In the genomic region with DNA sequence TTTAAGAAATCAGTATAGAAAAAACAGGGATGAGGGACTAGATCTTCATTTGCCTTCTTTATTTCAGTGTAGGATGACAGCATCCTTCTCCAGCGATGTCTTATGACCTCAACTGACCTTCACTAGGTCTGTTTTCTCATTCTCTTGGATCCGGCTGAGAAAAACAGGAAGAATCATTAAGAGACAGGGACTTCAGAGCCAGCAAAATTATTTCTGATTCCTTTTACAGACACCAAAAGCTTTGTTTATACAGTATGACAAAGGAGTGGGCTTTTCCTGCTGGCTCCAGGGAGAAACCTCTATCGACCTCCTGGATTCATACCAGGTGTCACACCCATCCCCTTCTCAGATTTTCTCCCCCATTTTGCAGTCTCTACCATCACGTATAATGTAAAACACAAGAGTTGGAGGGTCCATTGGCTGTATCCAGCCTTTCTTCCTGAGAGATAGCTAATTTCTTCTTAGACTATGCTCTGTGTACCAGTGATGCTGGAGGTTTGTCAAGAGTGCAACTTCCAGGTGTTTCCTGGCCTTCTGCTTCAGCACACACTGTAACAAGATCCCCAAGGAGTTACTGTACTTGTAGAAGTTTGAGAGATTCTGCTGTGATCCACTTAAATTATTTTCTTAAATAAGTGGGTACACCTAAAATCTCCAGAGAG, we compare ENCODE assay signal across 27 mouse cellular contexts. TPM values are rescaled to one million over a fixed set of nuclear protein-coding genes. Genes with fewer than 3 reads are reported as not detected.
A peak's percentile ranks its signal among the peaks of the same experiment; 100 is the strongest.
DNase-seq lines count a peak whose midpoint lies in the region; ATAC-seq lines count a peak whose summit lies in the region.
"Had no signal": no experiment of that assay in that cellular context is flagged by ENCODE, and none has a peak within 500 bp of the region (broad histone marks: within the 10 kb centered on the region; RNA-seq: fewer than 3 reads in every experiment).

No protein-coding gene starts in this region.

- peak; percentile 41 to 64 for DNase-seq in heart, adult 18-20 months
- DNase-seq in kidney, postnatal 14 days: peak; percentile 20
- DNase-seq in heart, postnatal 14 days: peak; percentile 13 to 19
- DNase-seq: adrenal gland, postnatal 36 days; B cell, adult 2 months; cerebellum, adult 11-12 months; cerebellum, postnatal 10 days; liver; lung, postnatal 14 days had no signal

- no peak overlapping the region for H3K9ac ChIP-seq in heart, embryonic 12.5 days
- no peak overlapping the region for H3K9ac ChIP-seq in kidney, embryonic 14.5 days (ENCODE audit: low read depth, low read length)
- no peak overlapping the region for H3K9ac ChIP-seq in heart, embryonic 16.5 days (ENCODE audit: low read length)
- no peak overlapping the region for H3K9ac ChIP-seq in hindbrain, embryonic 16.5 days (ENCODE audit: low read depth, low read length)
- H3K9ac ChIP-seq: embryonic facial prominence, embryonic 12.5 days; forebrain, embryonic 12.5 days; liver, embryonic 15.5 days; midbrain, embryonic 13.5 days had no signal

- 66% methylated on average over 4 of the region's 4 CpGs for WGBS in heart, embryonic 12.5 days
- WGBS in kidney, embryonic 14.5 days: 73% methylated on average over 4 of the region's 4 CpGs
- 50% methylated on average over 4 of the region's 4 CpGs for WGBS in heart, embryonic 16.5 days
- WGBS in hindbrain, embryonic 16.5 days: 82% methylated on average over 4 of the region's 4 CpGs

- H3K4me3 ChIP-seq in heart, embryonic 12.5 days: no peak overlapping the region
- H3K4me3 ChIP-seq in kidney, embryonic 14.5 days (ENCODE audit: low read length): no peak overlapping the region
- H3K4me3 ChIP-seq in heart, embryonic 16.5 days (ENCODE audit: low read length): no peak overlapping the region
- H3K4me3 ChIP-seq in hindbrain, embryonic 16.5 days (ENCODE audit: low read length): no peak overlapping the region
- H3K4me3 ChIP-seq: embryonic facial prominence, embryonic 12.5 days; erythroblast, embryonic 14.5 days; forebrain, embryonic 12.5 days; hindbrain, embryonic 10.5 days; layer of hippocampus, adult 2 months; limb, embryonic 10.5 days; liver, embryonic 15.5 days; megakaryocyte, embryonic 14.5 days; midbrain, embryonic 13.5 days had no signal

- H3K9me3 ChIP-seq in heart, embryonic 12.5 days (replicated peaks): no peaks in the 10 kb centered on the region
- H3K9me3 ChIP-seq in kidney, embryonic 14.5 days (ENCODE audit: control insufficient read depth, low read length): no peaks in the 10 kb centered on the region
- no peaks in the 10 kb centered on the region for H3K9me3 ChIP-seq in heart, embryonic 16.5 days (replicated peaks; ENCODE audit: control insufficient read depth, low read length)
- H3K9me3 ChIP-seq in hindbrain, embryonic 16.5 days (ENCODE audit: control insufficient read depth, low read length): no peaks in the 10 kb centered on the region
- H3K9me3 ChIP-seq: embryonic facial prominence, embryonic 12.5 days; forebrain, embryonic 12.5 days; G1E; hindbrain, embryonic 10.5 days; limb, embryonic 10.5 days; liver, embryonic 15.5 days; megakaryocyte, embryonic 14.5 days; midbrain, embryonic 13.5 days had no signal

- H3K27ac ChIP-seq in heart, embryonic 12.5 days (ENCODE audit: poor library complexity, severe bottlenecking): no peak overlapping the region
- no peak overlapping the region for H3K27ac ChIP-seq in kidney, embryonic 14.5 days (ENCODE audit: low read depth, low read length)
- no peak overlapping the region for H3K27ac ChIP-seq in heart, embryonic 16.5 days (ENCODE audit: low read length)
- no peak overlapping the region for H3K27ac ChIP-seq in hindbrain, embryonic 16.5 days (ENCODE audit: low read depth, low read length)
- H3K27ac ChIP-seq: embryonic facial prominence, embryonic 12.5 days; forebrain, embryonic 12.5 days; hindbrain, embryonic 10.5 days; layer of hippocampus, adult 2 months; limb, embryonic 10.5 days; liver, embryonic 15.5 days; midbrain, embryonic 13.5 days had no signal

- ATAC-seq in heart, embryonic 12.5 days (ENCODE audit: insufficient number of reproducible peaks, low FRiP score): no peak
- ATAC-seq in kidney, embryonic 14.5 days (ENCODE audit: low FRiP score, low TSS enrichment): no peak
- ATAC-seq in heart, embryonic 16.5 days (replicated peaks; ENCODE audit: extremely low read depth, insufficient read depth, low FRiP score): peak; percentile 32; the same call in 1 of the 2 replicates
- no peak for ATAC-seq in hindbrain, embryonic 16.5 days
- ATAC-seq: intestine, postnatal 0 days; midbrain, embryonic 13.5 days; Patski had no signal

- intact Hi-C loops in heart, postnatal 14 days (cut with DNase I): loop anchor here (2.0 kb wide), 1 partner anchor 67 kb away; no protein-coding TSS in a partner anchor

- no peaks in the 10 kb centered on the region for H3K4me1 ChIP-seq in heart, embryonic 12.5 days (replicated peaks)
- 0 out of 2 replicates have a peak, but pooled peaks cover 4% of the 10 kb centered on the region for H3K4me1 ChIP-seq in kidney, embryonic 14.5 days (ENCODE audit: control insufficient read depth, insufficient read depth, low read length)
- H3K4me1 ChIP-seq in heart, embryonic 16.5 days (ENCODE audit: control insufficient read depth, insufficient read depth, low read length): no peaks in the 10 kb centered on the region
- H3K4me1 ChIP-seq in hindbrain, embryonic 16.5 days (ENCODE audit: control insufficient read depth, insufficient read depth, low read depth, low read length): no peaks in the 10 kb centered on the region
- H3K4me1 ChIP-seq: hindbrain, embryonic 10.5 days; limb, embryonic 10.5 days; liver, embryonic 15.5 days; megakaryocyte, embryonic 14.5 days; midbrain, embryonic 13.5 days had no signal

- H3K27me3 ChIP-seq in heart, embryonic 12.5 days (replicated peaks): no peaks in the 10 kb centered on the region
- H3K27me3 ChIP-seq in kidney, embryonic 14.5 days (ENCODE audit: control insufficient read depth, insufficient read depth, low read length): peaks cover 3% of the 10 kb centered on the region; the same call in 1 of the 2 replicates
- H3K27me3 ChIP-seq in heart, embryonic 16.5 days (ENCODE audit: control insufficient read depth, insufficient read depth, low read length): no peaks in the 10 kb centered on the region
- no peaks in the 10 kb centered on the region for H3K27me3 ChIP-seq in hindbrain, embryonic 16.5 days (replicated peaks; ENCODE audit: control insufficient read depth, insufficient read depth, low read length)
- H3K27me3 ChIP-seq: embryonic facial prominence, embryonic 12.5 days; forebrain, embryonic 12.5 days; liver, embryonic 15.5 days; midbrain, embryonic 13.5 days had no signal

- no peak overlapping the region for H3K4me2 ChIP-seq in heart, embryonic 12.5 days
- H3K4me2 ChIP-seq in kidney, embryonic 14.5 days (replicated peaks; ENCODE audit: low read depth, low read length): no peak overlapping the region
- H3K4me2 ChIP-seq in heart, embryonic 16.5 days (ENCODE audit: low read depth, low read length): no peak overlapping the region
- H3K4me2 ChIP-seq in hindbrain, embryonic 16.5 days (ENCODE audit: low read length): no peak overlapping the region
- H3K4me2 ChIP-seq: embryonic facial prominence, embryonic 12.5 days; forebrain, embryonic 12.5 days; liver, embryonic 15.5 days; midbrain, embryonic 13.5 days had no signal

- no peaks in the 10 kb centered on the region for H3K36me3 ChIP-seq in heart, embryonic 12.5 days
- no peaks in the 10 kb centered on the region for H3K36me3 ChIP-seq in kidney, embryonic 14.5 days (ENCODE audit: control insufficient read depth, insufficient read depth, low read length)
- H3K36me3 ChIP-seq in heart, embryonic 16.5 days (ENCODE audit: control insufficient read depth, insufficient read depth): no peaks in the 10 kb centered on the region
- no peaks in the 10 kb centered on the region for H3K36me3 ChIP-seq in hindbrain, embryonic 16.5 days (ENCODE audit: control insufficient read depth, insufficient read depth, low read length)
- H3K36me3 ChIP-seq: embryonic facial prominence, embryonic 12.5 days; forebrain, embryonic 12.5 days; G1E; hindbrain, embryonic 10.5 days; limb, embryonic 10.5 days; liver, embryonic 15.5 days; midbrain, embryonic 13.5 days had no signal

RNA-seq across cellular contexts. Expression of a gene that starts 18.7 kb away (rescaled TPM):
- total RNA-seq in heart, adult 18-20 months (2021): 1 to 10 TPM; 1.2 to 1.5 TPM
- 0.18 and 0.22 TPM in 2 replicates for polyA plus RNA-seq in heart, embryonic 12.5 days (2016; fragmentation: Nextera tagmentation; extraction: Ambion mirVana)
- polyA plus RNA-seq in kidney, embryonic 14.5 days (2014; fragmentation: Nextera tagmentation; extraction: Ambion mirVana): 0.39 and 0.47 TPM in 2 replicates
- 0.33 and 0.49 TPM in 2 replicates for polyA plus RNA-seq in heart, embryonic 16.5 days (2015; fragmentation: Nextera tagmentation; extraction: Ambion mirVana)
- total RNA-seq in heart, postnatal 14 days (2021): 1 to 10 TPM; 3.1 to 4.3 TPM
- polyA plus RNA-seq in hindbrain, embryonic 16.5 days (2015; fragmentation: Nextera tagmentation; extraction: Ambion mirVana): 12.7 and 13.2 TPM in 2 replicates
- total RNA-seq: CH12.LX; granulocyte monocyte progenitor cell, adult 5-6 weeks had no signal
- polyA plus RNA-seq: erythroblast, embryonic 14.5 days; G1E had no signal

RNA-seq across cellular contexts. Expression of a gene that starts 42.2 kb away (rescaled TPM):
- total RNA-seq in heart, adult 18-20 months (2021): 10 to 100 TPM in 1 of 2 experiments, 1 to 10 TPM in 1; 5.7 to 11.3 TPM
- polyA plus RNA-seq in heart, embryonic 12.5 days (2016; fragmentation: Nextera tagmentation; extraction: Ambion mirVana): 8.5 and 8.6 TPM in 2 replicates
- polyA plus RNA-seq in kidney, embryonic 14.5 days (2014; fragmentation: Nextera tagmentation; extraction: Ambion mirVana): 54.0 and 67.7 TPM in 2 replicates
- polyA plus RNA-seq in heart, embryonic 16.5 days (2015; fragmentation: Nextera tagmentation; extraction: Ambion mirVana): 42.9 and 53.3 TPM in 2 replicates
- 100 to 1,000 TPM in 1 of 2 experiments, 10 to 100 TPM in 1; 93.4 to 104 TPM for total RNA-seq in heart, postnatal 14 days (2021)
- 23.9 and 33.7 TPM in 2 replicates for polyA plus RNA-seq in hindbrain, embryonic 16.5 days (2015; fragmentation: Nextera tagmentation; extraction: Ambion mirVana)
- total RNA-seq: CH12.LX; granulocyte monocyte progenitor cell, adult 5-6 weeks had no signal
- polyA plus RNA-seq: erythroblast, embryonic 14.5 days; G1E had no signal
